ENCODE assay signal across 8 mouse cellular contexts in genomic region chr10:4404895-4405491, GRCm38 (mm10). TPM values are rescaled to one million over a fixed set of nuclear protein-coding genes. Genes with fewer than 3 reads are reported as not detected.
A peak's percentile ranks its signal among the peaks of the same experiment; 100 is the strongest.
DNase-seq lines count a peak whose midpoint lies in the region; ATAC-seq and TF ChIP-seq lines count a peak whose summit lies in the region.

No protein-coding gene starts in this region.

- ATAC-seq in heart, embryonic 14.5 days (ENCODE audit: insufficient number of reproducible peaks, insufficient read depth, low FRiP score, low read depth), result no peak; the same call in 1 of the 2 replicates
- ATAC-seq in midbrain, embryonic 14.5 days (ENCODE audit: low FRiP score, low TSS enrichment), result peak; percentile 67; the same call in 1 of the 2 replicates

- DNase-seq in layer of hippocampus, adult 11-12 months (ENCODE audit: low spot score), result peak; percentile 73
- no peak for DNase-seq in layer of hippocampus, postnatal 25 days (ENCODE audit: extremely low spot score in 1 of 2, low spot score in 1 of 2)
- peak; percentile 74 to 76 for DNase-seq in cerebellum, postnatal 14 days
- peak; percentile 65 to 67 for DNase-seq in kidney, postnatal 36 days
- DNase-seq in midbrain, embryonic 14.5 days, result peak; percentile 91
- DNase-seq in gastrocnemius, postnatal 25 days, result no peak

- WGBS in heart, embryonic 14.5 days, result 52% methylated on average over 5 of the region's 5 CpGs
- WGBS in midbrain, embryonic 14.5 days, result 58% methylated on average over 5 of the region's 5 CpGs

- H3K4me1 ChIP-seq in ES-Bruce4 (ENCODE audit: control insufficient read depth, insufficient read depth, low read length), result no peaks in the 10 kb centered on the region
- peaks cover 6 to 15% of the 10 kb centered on the region in 2 experiments; a peak in 3 of 4 replicates for H3K4me1 ChIP-seq in heart, embryonic 14.5 days (ENCODE audit: control insufficient read depth in 2 of 2, insufficient read depth in 2 of 2, low read length in 2 of 2)
- no peaks in the 10 kb centered on the region for H3K4me1 ChIP-seq in midbrain, embryonic 14.5 days (ENCODE audit: control insufficient read depth, insufficient read depth, low read length)

- TF ChIP-seq CTCF in ES-Bruce4 (IDR thresholded peaks at IDR 0.05; ENCODE audit: low read depth, low read length), result peak; percentile 16

- H3K9me3 ChIP-seq in ES-Bruce4 (replicated peaks; ENCODE audit: control insufficient read depth, insufficient read depth, low read length, poor library complexity, severe bottlenecking), result no peaks in the 10 kb centered on the region
- no peaks in the 10 kb centered on the region for H3K9me3 ChIP-seq in heart, embryonic 14.5 days (ENCODE audit: control insufficient read depth, low read length)
- H3K9me3 ChIP-seq in midbrain, embryonic 14.5 days (ENCODE audit: control insufficient read depth, low read length), result no peaks in the 10 kb centered on the region

- H3K36me3 ChIP-seq in ES-Bruce4 (ENCODE audit: control insufficient read depth, insufficient read depth, low read length, poor library complexity, severe bottlenecking), result peaks cover 32% of the 10 kb centered on the region
- H3K36me3 ChIP-seq in heart, embryonic 14.5 days (ENCODE audit: control insufficient read depth, insufficient read depth, low read length), result peaks cover 86% of the 10 kb centered on the region
- peaks cover 32% of the 10 kb centered on the region for H3K36me3 ChIP-seq in midbrain, embryonic 14.5 days (ENCODE audit: control insufficient read depth, insufficient read depth, low read length)

- no peak overlapping the region for H3K9ac ChIP-seq in ES-Bruce4 (ENCODE audit: low read depth, poor library complexity, severe bottlenecking)
- no peak overlapping the region for H3K9ac ChIP-seq in heart, embryonic 14.5 days (ENCODE audit: low read length)
- H3K9ac ChIP-seq in midbrain, embryonic 14.5 days (replicated peaks; ENCODE audit: low read length), result no peak overlapping the region

- no peak overlapping the region for H3K4me2 ChIP-seq in heart, embryonic 14.5 days (ENCODE audit: low read length)
- H3K4me2 ChIP-seq in midbrain, embryonic 14.5 days (ENCODE audit: low read length), result no peak overlapping the region

- TF ChIP-seq POLR2A in ES-Bruce4 (IDR thresholded peaks at IDR 0.05; ENCODE audit: insufficient read depth, low read length), result no peak

- H3K4me3 ChIP-seq in ES-Bruce4 (ENCODE audit: low read depth, low read length), result no peak overlapping the region
- H3K4me3 ChIP-seq in heart, embryonic 14.5 days (ENCODE audit: control insufficient read depth in 1 of 2, insufficient read depth in 1 of 2, low read depth in 1 of 2, low read length in 2 of 2), result no peak overlapping the region
- H3K4me3 ChIP-seq in midbrain, embryonic 14.5 days (replicated peaks; ENCODE audit: low read depth, low read length), result no peak overlapping the region

- TF ChIP-seq EP300 in ES-Bruce4 (IDR thresholded peaks at IDR 0.05; ENCODE audit: insufficient read depth, low read depth, low read length), result no peak

- no peak overlapping the region for H3K27ac ChIP-seq in ES-Bruce4 (ENCODE audit: insufficient read depth, low read length)
- peak overlapping the region; percentile 35 to 54; a peak in 3 of 4 replicates for H3K27ac ChIP-seq in heart, embryonic 14.5 days (replicated peaks in 1 of 2; ENCODE audit: control insufficient read depth in 1 of 2, insufficient read depth in 1 of 2, low read depth in 2 of 2, low read length in 2 of 2)
- no peak overlapping the region for H3K27ac ChIP-seq in midbrain, embryonic 14.5 days (replicated peaks; ENCODE audit: low read depth, low read length)

- no peaks in the 10 kb centered on the region for H3K27me3 ChIP-seq in ES-Bruce4 (ENCODE audit: control insufficient read depth, insufficient read depth, low read length, poor library complexity, severe bottlenecking)
- H3K27me3 ChIP-seq in heart, embryonic 14.5 days (ENCODE audit: control insufficient read depth, insufficient read depth, low read length), result no peaks in the 10 kb centered on the region
- no peaks in the 10 kb centered on the region for H3K27me3 ChIP-seq in midbrain, embryonic 14.5 days (ENCODE audit: control insufficient read depth, insufficient read depth, low read length)

RNA-seq across cellular contexts. Expression of gene Zbtb2, which starts 17.1 kb away (rescaled TPM):
- total RNA-seq in layer of hippocampus, postnatal 25 days (2021), result 10 to 100 TPM; 11.4 to 12.1 TPM
- 11.0 and 13.1 TPM in 2 replicates for polyA plus RNA-seq in ES-Bruce4 (2011; ENCODE audit: insufficient read depth, insufficient read length, low read depth, missing spikeins)
- 9.3 and 9.6 TPM in 2 replicates for polyA plus RNA-seq in heart, embryonic 14.5 days (2014; fragmentation: Nextera tagmentation; extraction: Ambion mirVana)
- 12.7 and 17.5 TPM in 2 replicates for polyA plus RNA-seq in midbrain, embryonic 14.5 days (2014; fragmentation: Nextera tagmentation; extraction: Ambion mirVana)
- 1 to 10 TPM; 4.6 to 4.8 TPM for total RNA-seq in gastrocnemius, postnatal 25 days (2021)

RNA-seq across cellular contexts. Expression of gene Rmnd1, which starts 27.2 kb away (rescaled TPM):
- total RNA-seq in layer of hippocampus, postnatal 25 days (2021), result 10 to 100 TPM; 30.1 to 43.7 TPM
- polyA plus RNA-seq in ES-Bruce4 (2011; ENCODE audit: insufficient read depth, insufficient read length, low read depth, missing spikeins), result 72.8 and 77.1 TPM in 2 replicates
- polyA plus RNA-seq in heart, embryonic 14.5 days (2014; fragmentation: Nextera tagmentation; extraction: Ambion mirVana), result 102 and 106 TPM in 2 replicates
- polyA plus RNA-seq in midbrain, embryonic 14.5 days (2014; fragmentation: Nextera tagmentation; extraction: Ambion mirVana), result 44.5 and 45.7 TPM in 2 replicates
- total RNA-seq in gastrocnemius, postnatal 25 days (2021), result 10 to 100 TPM; 38.2 to 39.9 TPM

RNA-seq across cellular contexts. Expression of gene Armt1, which starts 27.3 kb away (rescaled TPM):
- 10 to 100 TPM; 19.6 to 23.8 TPM for total RNA-seq in layer of hippocampus, postnatal 25 days (2021)
- 80.4 and 84.0 TPM in 2 replicates for polyA plus RNA-seq in ES-Bruce4 (2011; ENCODE audit: insufficient read depth, insufficient read length, low read depth, missing spikeins)
- polyA plus RNA-seq in heart, embryonic 14.5 days (2014; fragmentation: Nextera tagmentation; extraction: Ambion mirVana), result 13.9 and 16.8 TPM in 2 replicates
- polyA plus RNA-seq in midbrain, embryonic 14.5 days (2014; fragmentation: Nextera tagmentation; extraction: Ambion mirVana), result 9.2 and 14.7 TPM in 2 replicates
- total RNA-seq in gastrocnemius, postnatal 25 days (2021), result 10 to 100 TPM in 1 of 2 experiments, 1 to 10 TPM in 1; 9.8 to 11.1 TPM

Comparison
In these comparisons a context has a peak if more than half of its experiments do, and no peak if none do; other contexts are left out.
1. DNase-seq: peak in layer of hippocampus, adult 11-12 months (single experiment), cerebellum, postnatal 14 days (2 of 2), kidney, postnatal 36 days (2 of 2) and midbrain, embryonic 14.5 days (single experiment); none in layer of hippocampus, postnatal 25 days (0 of 2) and gastrocnemius, postnatal 25 days (single experiment).
2. H3K27ac ChIP-seq: peak in heart, embryonic 14.5 days (2 of 2); none in ES-Bruce4 (single experiment) and midbrain, embryonic 14.5 days (single experiment).